Mouse (Mus musculus): ENCODE data around the gene Rgs6.

- TF ChIP-seq POLR2A (IDR thresholded peaks at IDR 0.05; ENCODE audit: insufficient read depth, low read length) = no peak
- TF ChIP-seq CTCF (IDR thresholded peaks at IDR 0.05; ENCODE audit: low read depth, low read length) = no peak
These were observed 250.5 kb downstream of the Rgs6 start for GRCm38 (mm10) chr12:82838544-82838943.

Data from ES-Bruce4 (cell line).